15 mouse cellular contexts compared by ENCODE assay signal in genomic region chr2:139612410-139613107, GRCm38 (mm10).
DNase-seq lines count a peak whose midpoint lies in the region; ATAC-seq lines count a peak whose summit lies in the region.
"Had no signal": no experiment of that assay in that cellular context is flagged by ENCODE, and none has a peak within 500 bp of the region (broad histone marks: within the 10 kb centered on the region; RNA-seq: fewer than 3 reads in every experiment).

No protein-coding gene starts in this region.

- no peak overlapping the region for H3K4me2 ChIP-seq in hindbrain, embryonic 16.5 days (ENCODE audit: low read length)
- H3K4me2 ChIP-seq in hindbrain, embryonic 13.5 days = no peak overlapping the region
- no peak overlapping the region for H3K4me2 ChIP-seq in midbrain, embryonic 15.5 days
- no peak overlapping the region for H3K4me2 ChIP-seq in midbrain, embryonic 16.5 days (ENCODE audit: low read length)
- H3K4me2 ChIP-seq in forebrain, embryonic 14.5 days (ENCODE audit: low read length) = no peak overlapping the region

- DNase-seq in limb, embryonic 10.5 days (ENCODE audit: low spot score) = no peak
- DNase-seq in forebrain, embryonic 14.5 days (ENCODE audit: low spot score) = no peak
- DNase-seq in frontal cortex, postnatal 10 days (ENCODE audit: low spot score in 2 of 2) = no peak
- DNase-seq: cerebellum, postnatal 10 days; heart, adult 2 months; heart, postnatal 14 days; right cerebral cortex, postnatal 14 days; thymus, adult 18-20 months had no signal

- H3K9me3 ChIP-seq in hindbrain, embryonic 16.5 days (ENCODE audit: control insufficient read depth, low read length) = no peaks in the 10 kb centered on the region
- no peaks in the 10 kb centered on the region for H3K9me3 ChIP-seq in hindbrain, embryonic 13.5 days
- no peaks in the 10 kb centered on the region for H3K9me3 ChIP-seq in midbrain, embryonic 15.5 days
- H3K9me3 ChIP-seq in midbrain, embryonic 16.5 days (replicated peaks; ENCODE audit: control insufficient read depth, low read length, poor library complexity, severe bottlenecking) = no peaks in the 10 kb centered on the region
- H3K9me3 ChIP-seq in limb, embryonic 10.5 days (replicated peaks) = no peaks in the 10 kb centered on the region
- no peaks in the 10 kb centered on the region for H3K9me3 ChIP-seq in forebrain, embryonic 14.5 days (replicated peaks; ENCODE audit: control insufficient read depth, low read length)

- H3K27me3 ChIP-seq in hindbrain, embryonic 16.5 days (replicated peaks; ENCODE audit: control insufficient read depth, insufficient read depth, low read length) = no peaks in the 10 kb centered on the region
- no peaks in the 10 kb centered on the region for H3K27me3 ChIP-seq in hindbrain, embryonic 13.5 days
- H3K27me3 ChIP-seq in midbrain, embryonic 15.5 days (replicated peaks) = no peaks in the 10 kb centered on the region
- no peaks in the 10 kb centered on the region for H3K27me3 ChIP-seq in midbrain, embryonic 16.5 days (ENCODE audit: control insufficient read depth, insufficient read depth, low read depth, low read length)
- no peaks in the 10 kb centered on the region for H3K27me3 ChIP-seq in limb, embryonic 10.5 days (ENCODE audit: low read depth, poor library complexity, severe bottlenecking)
- no peaks in the 10 kb centered on the region for H3K27me3 ChIP-seq in forebrain, embryonic 14.5 days (replicated peaks; ENCODE audit: control insufficient read depth, insufficient read depth, low read length)

- 56% methylated on average over 10 of the region's 10 CpGs for WGBS in hindbrain, embryonic 16.5 days
- 59% methylated on average over 10 of the region's 10 CpGs for WGBS in hindbrain, embryonic 13.5 days
- 52% methylated on average over 10 of the region's 10 CpGs for WGBS in midbrain, embryonic 15.5 days
- WGBS in midbrain, embryonic 16.5 days = 53% methylated on average over 10 of the region's 10 CpGs
- WGBS in limb, embryonic 10.5 days = 53% methylated on average over 10 of the region's 10 CpGs
- WGBS in forebrain, embryonic 14.5 days = 79% methylated on average over 10 of the region's 10 CpGs

- H3K36me3 ChIP-seq in hindbrain, embryonic 16.5 days (ENCODE audit: control insufficient read depth, insufficient read depth, low read length) = no peaks in the 10 kb centered on the region
- H3K36me3 ChIP-seq in hindbrain, embryonic 13.5 days = no peaks in the 10 kb centered on the region
- H3K36me3 ChIP-seq in midbrain, embryonic 15.5 days (replicated peaks) = no peaks in the 10 kb centered on the region
- no peaks in the 10 kb centered on the region for H3K36me3 ChIP-seq in midbrain, embryonic 16.5 days (ENCODE audit: control insufficient read depth, insufficient read depth, low read length)
- no peaks in the 10 kb centered on the region for H3K36me3 ChIP-seq in limb, embryonic 10.5 days
- H3K36me3 ChIP-seq in forebrain, embryonic 14.5 days (ENCODE audit: control insufficient read depth, insufficient read depth, low read length) = no peaks in the 10 kb centered on the region

- peaks cover 16% of the 10 kb centered on the region for H3K4me1 ChIP-seq in hindbrain, embryonic 16.5 days (ENCODE audit: control insufficient read depth, insufficient read depth, low read depth, low read length)
- H3K4me1 ChIP-seq in hindbrain, embryonic 13.5 days (replicated peaks) = peaks cover 32% of the 10 kb centered on the region
- H3K4me1 ChIP-seq in midbrain, embryonic 15.5 days = peaks cover 18% of the 10 kb centered on the region
- peaks cover 17% of the 10 kb centered on the region; the same call in 1 of the 2 replicates for H3K4me1 ChIP-seq in midbrain, embryonic 16.5 days (ENCODE audit: control insufficient read depth, insufficient read depth, low read length)
- peaks cover 68% of the 10 kb centered on the region for H3K4me1 ChIP-seq in limb, embryonic 10.5 days
- H3K4me1 ChIP-seq in forebrain, embryonic 14.5 days (ENCODE audit: control insufficient read depth, insufficient read depth, low read length) = peaks cover 16% of the 10 kb centered on the region

- peak; percentile 22; the same call in 1 of the 2 replicates for ATAC-seq in hindbrain, embryonic 16.5 days
- no peak for ATAC-seq in hindbrain, embryonic 13.5 days (ENCODE audit: low FRiP score)
- ATAC-seq in midbrain, embryonic 15.5 days (replicated peaks) = 0 out of 2 replicates have a peak, but pooled peaks have one; percentile 32
- ATAC-seq in midbrain, embryonic 16.5 days = no peak
- no peak for ATAC-seq in forebrain, embryonic 14.5 days
- ATAC-seq: activated CD4-positive, CD25-positive, alpha-beta regulatory T cell, adult 4 months; inflammation-experienced regulatory T-cells, adult 6 months had no signal

- H3K27ac ChIP-seq in hindbrain, embryonic 16.5 days (ENCODE audit: low read depth, low read length) = no peak overlapping the region
- H3K27ac ChIP-seq in hindbrain, embryonic 13.5 days = no peak overlapping the region
- no peak overlapping the region for H3K27ac ChIP-seq in midbrain, embryonic 15.5 days
- no peak overlapping the region for H3K27ac ChIP-seq in midbrain, embryonic 16.5 days (ENCODE audit: low read length)
- peak overlapping the region; percentile 50 for H3K27ac ChIP-seq in limb, embryonic 10.5 days
- H3K27ac ChIP-seq in forebrain, embryonic 14.5 days (ENCODE audit: low read depth, low read length) = no peak overlapping the region
- H3K27ac ChIP-seq: heart, adult 2 months had no signal

- no peak overlapping the region for H3K9ac ChIP-seq in hindbrain, embryonic 16.5 days (ENCODE audit: low read depth, low read length)
- no peak overlapping the region for H3K9ac ChIP-seq in hindbrain, embryonic 13.5 days
- no peak overlapping the region for H3K9ac ChIP-seq in midbrain, embryonic 15.5 days
- H3K9ac ChIP-seq in midbrain, embryonic 16.5 days (ENCODE audit: low read depth, low read length) = no peak overlapping the region
- no peak overlapping the region for H3K9ac ChIP-seq in forebrain, embryonic 14.5 days (ENCODE audit: low read length)

- no peak overlapping the region for H3K4me3 ChIP-seq in hindbrain, embryonic 16.5 days (ENCODE audit: low read length)
- no peak overlapping the region for H3K4me3 ChIP-seq in hindbrain, embryonic 13.5 days
- H3K4me3 ChIP-seq in midbrain, embryonic 15.5 days = no peak overlapping the region
- no peak overlapping the region for H3K4me3 ChIP-seq in midbrain, embryonic 16.5 days (ENCODE audit: low read depth, low read length)
- H3K4me3 ChIP-seq in limb, embryonic 10.5 days = no peak overlapping the region
- H3K4me3 ChIP-seq in forebrain, embryonic 14.5 days (ENCODE audit: low read depth, low read length) = no peak overlapping the region
- H3K4me3 ChIP-seq: erythroblast, embryonic 14.5 days; heart, adult 2 months had no signal

Comparison
In these comparisons a context has a peak if more than half of its experiments do, and no peak if none do; other contexts are left out.
1. ATAC-seq: peak in hindbrain, embryonic 16.5 days (single experiment) and midbrain, embryonic 15.5 days (single experiment); none in hindbrain, embryonic 13.5 days (single experiment), midbrain, embryonic 16.5 days (single experiment) and forebrain, embryonic 14.5 days (single experiment).